Mouse (Mus musculus) ovary, postnatal 36 days (tissue): ENCODE data around the gene Dtnbp1.

Experiments
- DNase-seq: peaks from one replicate; pipeline ENCODE4 v3.0.0; 2022; ENCODE audit warnings: low spot score, mixed read lengths

Gene Dtnbp1

GRCm38 (mm10) chr13:44904271-44904670, 97.7 kb downstream of the Dtnbp1 start:
- DNase-seq: no peak

GRCm38 (mm10) chr13:44903416-44903815, 98.5 kb downstream of the Dtnbp1 start:
- DNase-seq: no peak

GRCm38 (mm10) chr13:44902299-44902698, 99.6 kb downstream of the Dtnbp1 start:
- DNase-seq: no peak

GRCm38 (mm10) chr13:44896211-44896610, 105.7 kb downstream of the Dtnbp1 start:
- DNase-seq: no peak

GRCm38 (mm10) chr13:44891813-44892730, 109.9 kb downstream of the Dtnbp1 start:
- DNase-seq: no peak

GRCm38 (mm10) chr13:44890612-44891011, 111.3 kb downstream of the Dtnbp1 start:
- no peak for DNase-seq

GRCm38 (mm10) chr13:44886221-44886620, 115.7 kb downstream of the Dtnbp1 start:
- no peak for DNase-seq

- DNase-seq: no peak
Observed at GRCm38 (mm10) chr13:44881001-44881400, 120.9 kb downstream of the Dtnbp1 start.

- DNase-seq: no peak
Observed at GRCm38 (mm10) chr13:44876799-44877198, 125.1 kb downstream of the Dtnbp1 start.
